Mouse (Mus musculus) erythroblast, embryonic 14.5 days (primary cell): ENCODE results near the gene Setd4.

Source experiments
- GATA1 ChIP-seq: IDR thresholded peaks from 2 replicates; pipeline ENCODE4 v1.6.1; 2012; ENCODE audit warnings: low read length, inconsistent platforms, mixed read lengths
- TAL1 ChIP-seq: IDR thresholded peaks from 3 replicates; pipeline ENCODE4 v1.6.1; 2012; ENCODE audit warnings: low read length, inconsistent platforms, mixed read lengths

GRCm38 (mm10) chr16:93586382-93586781 is 17.5 kb downstream of the Setd4 start:
- TF ChIP-seq TAL1 (no peak), GATA1 (no peak)
